Mouse (Mus musculus): ENCODE measurements at regions not wholly inside any gene's neighbourhood (a gene's known extent, or its start where the extent isn't known, plus 50 kb on each side); places are given as distances from the start of the nearest gene placed in this dataset.

- no peak for DNase-seq (ENCODE audit: low spot score)
Observed at GRCm38 (mm10) chr4:103421541-103421951, 107.9 kb downstream of the Oma1 start.

GRCm38 (mm10) chr4:103441383-103441782 lies 127.8 kb downstream of the Oma1 start:
- DNase-seq (ENCODE audit: low spot score), result no peak

GRCm38 (mm10) chr4:103441955-103442354 lies 128.3 kb downstream of the Oma1 start:
- DNase-seq (ENCODE audit: low spot score), result no peak

- no peak for DNase-seq (ENCODE audit: low spot score)
Observed at GRCm38 (mm10) chr4:103449276-103449675, 135.7 kb downstream of the Oma1 start.

DNA sequence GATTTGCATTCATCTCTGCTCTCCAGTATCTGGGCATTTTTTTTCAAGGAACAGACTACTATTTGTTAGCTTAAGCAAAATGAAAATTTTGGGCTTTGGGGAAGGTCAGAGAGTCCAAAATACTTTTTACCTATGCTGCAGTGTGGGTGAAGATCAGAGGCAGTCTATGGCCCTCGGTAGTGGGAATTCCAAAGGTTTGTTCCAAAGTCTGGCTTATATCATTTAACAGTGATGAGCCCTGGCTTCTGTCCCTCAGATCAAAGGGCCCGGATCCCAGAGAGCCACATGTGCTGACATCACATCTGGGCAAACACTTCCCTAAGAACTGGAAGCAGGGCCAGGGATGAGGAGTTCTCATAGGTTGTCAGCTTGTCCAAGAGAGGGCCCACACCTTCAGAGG lies 136.5 kb downstream of the Oma1 start:
- DNase-seq (ENCODE audit: low spot score), result no peak

- DNase-seq (ENCODE audit: low spot score), result no peak
Observed at GRCm38 (mm10) chr4:103455458-103455857, 141.8 kb downstream of the Oma1 start.

DNA sequence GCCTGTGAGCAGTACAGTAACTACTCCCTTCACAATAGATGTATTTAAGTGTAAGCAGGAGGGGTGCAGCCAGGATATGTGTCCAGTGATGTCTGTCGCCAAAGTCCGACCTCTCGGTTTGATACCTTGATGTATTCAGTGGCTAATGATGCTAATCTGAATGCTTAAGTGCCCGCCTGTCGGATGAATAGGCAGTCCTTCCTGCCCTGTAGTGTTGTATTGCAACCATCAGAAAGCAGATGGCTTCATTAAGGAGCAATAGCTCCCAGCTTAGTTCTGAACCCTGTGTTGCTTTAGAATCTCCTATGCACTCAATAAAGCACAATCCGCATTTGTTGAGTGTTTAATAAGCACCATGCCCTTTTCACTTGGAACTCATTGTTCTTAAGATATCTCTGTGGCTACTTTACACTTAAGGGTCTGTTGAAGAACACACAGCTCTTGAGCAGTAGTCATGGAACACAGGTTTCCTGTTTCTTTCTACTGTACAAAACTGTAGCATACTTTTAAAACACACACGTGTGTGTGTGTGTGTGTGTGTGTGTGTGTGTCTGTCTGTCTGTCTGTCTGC lies 152.5 kb downstream of the Oma1 start:
- no peak for DNase-seq (ENCODE audit: low spot score)

DNA sequence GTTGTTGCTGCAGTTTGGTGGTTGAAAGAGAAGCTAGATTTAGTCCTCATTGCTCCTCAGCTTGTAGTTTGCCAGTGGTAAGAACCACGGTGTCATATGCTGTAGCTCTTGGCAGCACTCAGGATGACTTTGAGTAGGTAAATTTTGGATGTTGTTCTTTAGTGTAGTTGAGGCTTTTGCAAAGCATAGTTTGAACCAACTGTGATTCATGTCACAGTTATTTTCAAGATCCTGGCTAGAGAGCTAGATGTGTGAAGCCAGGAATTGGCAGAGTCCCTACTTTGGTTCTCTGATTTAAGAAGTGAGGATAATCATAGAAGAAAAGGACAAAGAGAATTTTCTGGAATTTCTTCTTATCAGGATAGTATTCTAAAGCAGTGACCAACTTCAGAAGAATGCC lies 143.6 kb upstream of the Dab1 start:
- peak; percentile 4 for DNase-seq (ENCODE audit: low spot score)

GRCm38 (mm10) chr4:103486140-103486965 lies 132.8 kb upstream of the Dab1 start:
- DNase-seq (ENCODE audit: low spot score), result no peak

- DNase-seq (ENCODE audit: low spot score), result no peak
Observed at GRCm38 (mm10) chr4:103508435-103508834, 110.7 kb upstream of the Dab1 start.

- no peak for DNase-seq (ENCODE audit: low spot score)
Observed at GRCm38 (mm10) chr4:103512901-103513300, 106.3 kb upstream of the Dab1 start.

GRCm38 (mm10) chr4:103521870-103522609 lies 97.1 kb upstream of the Dab1 start:
- DNase-seq (ENCODE audit: low spot score), result no peak

GRCm38 (mm10) chr4:103536534-103537265 lies 82.5 kb upstream of the Dab1 start:
- DNase-seq (ENCODE audit: low spot score), result no peak

- no peak for DNase-seq (ENCODE audit: low spot score)
Observed at GRCm38 (mm10) chr4:103540960-103541359, 78.2 kb upstream of the Dab1 start.

GRCm38 (mm10) chr4:103547297-103547696 lies 71.9 kb upstream of the Dab1 start:
- no peak for DNase-seq (ENCODE audit: low spot score)

DNA sequence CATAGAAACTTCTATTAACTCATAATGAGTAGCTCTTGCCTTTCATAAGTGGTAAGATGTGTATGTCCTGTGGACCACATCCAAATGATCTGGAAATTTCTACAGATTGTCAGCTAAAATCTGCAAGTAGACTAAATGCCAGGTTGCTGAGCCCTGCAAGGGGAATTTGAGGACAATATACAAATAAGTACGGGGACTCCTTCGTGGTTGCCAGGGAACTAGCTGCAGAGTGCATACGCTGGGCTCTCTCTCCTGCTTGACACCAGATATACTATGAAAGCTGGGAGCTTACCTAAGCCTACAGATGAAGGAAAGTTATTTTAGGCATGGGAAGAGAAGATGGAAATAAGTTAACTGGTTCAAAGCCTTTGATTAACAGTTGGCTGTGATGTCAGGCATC lies 66.7 kb upstream of the Dab1 start:
- no peak for DNase-seq (ENCODE audit: low spot score)

- no peak for DNase-seq (ENCODE audit: low spot score)
Observed at GRCm38 (mm10) chr4:103553188-103553587, 66.0 kb upstream of the Dab1 start.

- no peak for DNase-seq (ENCODE audit: low spot score)
Observed at GRCm38 (mm10) chr4:103554597-103554996, 64.6 kb upstream of the Dab1 start.

Data from left cerebral cortex, adult 11 months (tissue).